Mouse (Mus musculus): Measurements from ENCODE around the gene Ptpn9. TPM values are rescaled to one million over a fixed set of nuclear protein-coding genes. Genes with fewer than 3 reads are reported as not detected.
"Not testable (repeated sequence)": the region's sequence is repeated elsewhere in the genome, so short reads cannot be mapped to it uniquely, and the experiment has no call there.

The Ptpn9 gene
- polyA plus RNA-seq, 1 experiment = 74.5 TPM

DNA sequence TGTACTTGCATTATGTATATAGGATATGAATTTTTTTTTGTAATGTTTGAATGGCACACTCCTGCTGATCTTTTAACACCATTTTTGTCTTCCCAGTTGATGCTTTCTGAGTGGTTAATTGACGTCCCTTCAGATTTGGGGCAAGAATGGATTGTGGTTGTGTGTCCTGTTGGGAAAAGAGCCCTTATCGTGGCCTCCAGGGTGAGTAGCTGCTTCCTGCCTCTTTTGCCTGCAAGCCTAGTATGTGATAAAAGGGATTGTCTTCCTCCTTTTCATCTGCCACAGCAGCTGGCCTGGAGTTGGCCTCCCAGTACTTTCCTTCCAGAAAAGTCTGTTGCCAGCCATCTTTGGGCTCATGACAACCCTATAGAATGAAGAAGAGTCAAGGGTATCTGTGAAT, 24.6 kb upstream of the Ptpn9 start:
- Histone ChIP-seq H3K27ac (ENCODE audit: insufficient read depth, low read length) (peak overlapping the region; percentile 73), H3K4me3 (ENCODE audit: insufficient read depth, low read length) (no peak overlapping the region), H3K4me1 (ENCODE audit: control insufficient read depth, insufficient read depth, low read length) (peaks cover 9% of the 10 kb centered on the region)
- TF ChIP-seq POLR2A (IDR thresholded peaks at IDR 0.05; ENCODE audit: low read depth, low read length) = no peak
- TF ChIP-seq CTCF (IDR thresholded peaks at IDR 0.05; ENCODE audit: borderline replicate concordance, insufficient read depth, low read length) = no peak

DNA sequence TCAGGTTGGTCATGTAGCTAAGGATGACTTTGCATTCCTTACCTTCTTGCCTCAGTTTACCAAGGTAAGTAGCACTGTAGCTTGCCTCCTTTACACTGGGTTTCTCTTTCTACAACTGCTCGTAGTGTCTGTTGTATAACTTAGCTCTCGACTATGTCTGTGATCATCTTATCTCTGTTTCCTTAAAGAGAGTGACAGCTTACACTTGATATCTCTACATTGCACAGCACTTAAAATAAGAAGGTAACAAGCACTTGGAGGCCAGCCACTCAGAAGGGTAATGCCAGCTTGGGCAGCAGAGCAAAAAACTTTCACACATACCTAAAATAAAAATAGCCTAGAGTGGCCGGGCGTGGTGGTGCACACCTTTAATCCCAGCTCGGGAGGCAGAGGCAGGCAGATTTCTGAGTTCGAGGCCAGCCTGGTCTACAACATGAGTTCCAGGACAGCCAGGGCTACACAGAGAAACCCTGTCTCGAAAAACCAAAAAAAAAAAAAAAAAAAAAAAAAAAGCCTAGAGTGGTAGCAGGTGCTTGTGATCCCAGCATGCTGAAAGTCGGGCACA, 20.7 kb upstream of the Ptpn9 start:
- TF ChIP-seq CTCF (IDR thresholded peaks at IDR 0.05; ENCODE audit: borderline replicate concordance, insufficient read depth, low read length) (no peak), POLR2A (IDR thresholded peaks at IDR 0.05; ENCODE audit: low read depth, low read length) (no peak)
- Histone ChIP-seq H3K4me1 (ENCODE audit: control insufficient read depth, insufficient read depth, low read length) (peaks cover 9% of the 10 kb centered on the region), H3K27ac (ENCODE audit: insufficient read depth, low read length) (no peak overlapping the region), H3K4me3 (ENCODE audit: insufficient read depth, low read length) (no peak overlapping the region)

DNA sequence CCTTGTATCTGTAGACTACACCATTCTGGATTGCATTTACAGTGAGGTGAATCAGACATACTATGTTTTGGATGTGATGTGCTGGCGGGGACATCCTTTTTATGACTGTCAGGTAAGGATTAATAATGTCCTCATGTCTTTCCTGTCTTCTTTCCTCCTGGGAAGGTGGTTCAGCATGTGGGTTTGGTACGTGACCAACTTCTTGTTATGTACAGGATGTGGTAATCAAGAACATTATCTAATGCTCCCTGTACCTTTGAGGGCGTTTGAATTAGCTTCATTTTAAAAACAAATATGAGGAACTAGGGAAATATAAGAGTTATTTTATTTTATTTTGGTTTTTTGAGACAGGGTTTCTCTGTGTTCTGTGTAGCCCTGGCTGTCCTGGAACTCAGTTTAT, 19.5 kb upstream of the Ptpn9 start:
- no peak overlapping the region for H3K4me3 ChIP-seq (ENCODE audit: insufficient read depth, low read length)

DNA sequence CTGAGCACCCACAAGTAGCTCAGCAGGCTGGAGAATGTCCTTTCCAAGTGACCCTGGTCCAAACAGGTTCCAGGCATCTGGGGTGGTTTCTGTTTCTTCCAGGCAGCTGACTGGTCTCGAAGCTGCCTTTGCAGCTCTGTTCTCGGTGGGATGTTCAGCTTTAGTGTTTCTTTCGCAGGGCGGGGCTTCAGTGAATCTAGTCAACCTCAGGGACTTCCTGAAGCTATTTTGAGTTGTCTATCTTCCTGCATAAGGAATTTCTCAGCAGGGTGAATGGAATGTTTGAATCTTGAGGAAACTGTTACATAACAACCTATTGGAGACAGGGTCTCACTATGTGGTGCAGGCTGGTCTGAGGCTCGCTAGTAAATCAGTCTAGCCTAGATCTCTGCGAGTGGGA, 14.5 kb upstream of the Ptpn9 start:
- H3K4me3 ChIP-seq (ENCODE audit: insufficient read depth, low read length) = no peak overlapping the region
- H3K27ac ChIP-seq (ENCODE audit: insufficient read depth, low read length) = no peak overlapping the region
- TF ChIP-seq POLR2A (IDR thresholded peaks at IDR 0.05; ENCODE audit: low read depth, low read length) (no peak), CTCF (IDR thresholded peaks at IDR 0.05; ENCODE audit: borderline replicate concordance, insufficient read depth, low read length) (no peak)
- peaks cover 7% of the 10 kb centered on the region; the same call in 1 of the 2 replicates for H3K4me1 ChIP-seq (ENCODE audit: control insufficient read depth, insufficient read depth, low read length)

More for the DNA sequence above, 19.5 kb upstream of the Ptpn9 start:
- H3K4me1 ChIP-seq (ENCODE audit: control insufficient read depth, insufficient read depth, low read length) = peaks cover 5% of the 10 kb centered on the region; the same call in 1 of the 2 replicates
- TF ChIP-seq POLR2A (IDR thresholded peaks at IDR 0.05; ENCODE audit: low read depth, low read length) (no peak), CTCF (IDR thresholded peaks at IDR 0.05; ENCODE audit: borderline replicate concordance, insufficient read depth, low read length) (no peak)
- H3K27ac ChIP-seq (ENCODE audit: insufficient read depth, low read length) = no peak overlapping the region

DNA sequence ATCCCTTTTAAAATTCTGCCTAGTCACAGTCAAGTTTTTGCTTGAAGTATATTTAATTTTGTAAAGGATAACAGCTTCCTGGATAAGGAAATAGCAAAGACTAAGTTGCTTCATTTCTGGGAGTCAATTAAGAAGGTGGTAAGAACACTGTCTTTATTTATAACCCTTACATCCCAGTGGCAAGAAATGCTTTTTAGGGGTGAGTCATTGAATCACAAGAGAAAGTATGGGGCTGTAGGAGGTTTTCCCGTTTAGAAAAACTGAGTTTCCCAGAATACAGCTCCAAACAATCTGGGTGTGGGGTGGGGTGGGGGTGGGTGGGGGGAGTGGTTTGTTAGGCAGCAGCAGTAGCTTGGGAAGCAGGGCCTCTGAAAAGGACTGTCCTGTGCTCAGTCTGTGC, 13.2 kb upstream of the Ptpn9 start:
- peaks cover 7% of the 10 kb centered on the region; the same call in 1 of the 2 replicates for H3K4me1 ChIP-seq (ENCODE audit: control insufficient read depth, insufficient read depth, low read length)
- H3K27ac ChIP-seq (ENCODE audit: insufficient read depth, low read length) = peak overlapping the region; percentile 90
- TF ChIP-seq CTCF (IDR thresholded peaks at IDR 0.05; ENCODE audit: borderline replicate concordance, insufficient read depth, low read length) (no peak), POLR2A (IDR thresholded peaks at IDR 0.05; ENCODE audit: low read depth, low read length) (peak; percentile 52; the same call in 1 of the 2 replicates)
- no peak overlapping the region for H3K4me3 ChIP-seq (ENCODE audit: insufficient read depth, low read length)

DNA sequence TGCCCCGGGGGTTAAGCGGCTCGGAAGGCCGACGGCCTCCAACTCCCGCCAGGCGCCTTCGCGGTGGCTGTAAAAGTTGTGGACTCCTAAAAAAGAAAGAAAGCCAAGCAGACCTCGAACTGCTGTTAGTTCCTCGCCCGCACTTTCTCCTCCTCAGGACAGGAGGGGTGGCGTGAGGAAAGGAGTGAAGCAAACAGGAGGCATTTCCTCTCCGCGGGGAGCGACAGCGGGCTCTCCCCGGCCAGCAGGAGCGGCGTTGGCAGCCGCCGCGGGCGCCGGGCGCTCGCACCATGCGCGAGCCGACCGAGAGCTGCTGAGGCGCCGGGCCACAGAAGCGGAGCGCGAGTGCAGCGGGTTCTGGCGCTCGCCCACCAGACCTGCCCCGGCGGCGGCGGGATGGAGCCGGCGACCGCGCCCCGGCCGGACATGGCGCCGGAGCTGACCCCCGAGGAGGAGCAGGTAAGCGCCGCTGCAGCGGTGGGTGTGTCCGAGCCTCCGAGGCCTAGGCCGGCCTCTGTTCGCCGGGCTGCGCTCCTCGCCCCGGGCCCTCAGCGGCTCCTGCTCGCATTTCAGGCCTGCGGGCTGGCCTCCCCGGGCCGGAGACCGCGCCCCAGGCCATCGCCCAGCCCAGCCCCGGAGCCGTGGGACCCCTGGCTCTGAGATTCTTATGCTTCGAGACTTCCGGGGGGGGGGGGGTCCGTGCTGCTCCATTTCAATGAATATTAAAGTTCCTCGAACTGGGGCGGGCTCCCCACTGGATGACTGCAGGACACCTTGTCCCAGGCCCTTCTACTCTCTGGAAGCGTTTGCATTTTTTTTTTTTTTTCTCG, 690 bp downstream of the Ptpn9 start:
- Histone ChIP-seq H3K27ac (ENCODE audit: insufficient read depth, low read length) (peak overlapping the region; percentile 92), H3K4me1 (ENCODE audit: control insufficient read depth, insufficient read depth, low read length) (0 out of 2 replicates have a peak, but pooled peaks cover 4% of the 10 kb centered on the region), H3K4me3 (ENCODE audit: insufficient read depth, low read length) (peak overlapping the region; percentile 94)
- TF ChIP-seq CTCF (IDR thresholded peaks at IDR 0.05; ENCODE audit: borderline replicate concordance, insufficient read depth, low read length) (no peak), POLR2A (IDR thresholded peaks at IDR 0.05; ENCODE audit: low read depth, low read length) (no peak)

DNA sequence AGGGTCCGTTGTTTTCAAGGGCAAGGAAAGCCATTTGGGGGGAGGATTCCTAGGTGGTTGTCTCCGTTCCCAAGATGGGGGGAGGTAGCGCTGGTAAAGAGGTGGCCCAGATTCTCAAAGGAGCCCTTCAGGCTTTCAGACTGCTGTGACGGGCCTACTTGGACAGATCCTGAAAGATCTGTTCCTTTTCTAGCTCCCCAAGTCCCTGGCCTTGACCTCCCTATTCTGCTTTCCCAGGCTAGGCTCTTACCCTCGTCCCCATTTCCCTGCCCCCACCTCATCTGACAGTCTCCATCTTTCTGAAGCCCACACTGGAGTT, 1.3 kb downstream of the Ptpn9 start:
- Histone ChIP-seq H3K4me3 (ENCODE audit: insufficient read depth, low read length) (peak overlapping the region; percentile 94), H3K27ac (ENCODE audit: insufficient read depth, low read length) (peak overlapping the region; percentile 92)
- no peak for TF ChIP-seq CTCF (IDR thresholded peaks at IDR 0.05; ENCODE audit: borderline replicate concordance, insufficient read depth, low read length)
- TF ChIP-seq POLR2A (IDR thresholded peaks at IDR 0.05; ENCODE audit: low read depth, low read length) = 0 out of 2 replicates have a peak, but pooled peaks have one; percentile 25

DNA sequence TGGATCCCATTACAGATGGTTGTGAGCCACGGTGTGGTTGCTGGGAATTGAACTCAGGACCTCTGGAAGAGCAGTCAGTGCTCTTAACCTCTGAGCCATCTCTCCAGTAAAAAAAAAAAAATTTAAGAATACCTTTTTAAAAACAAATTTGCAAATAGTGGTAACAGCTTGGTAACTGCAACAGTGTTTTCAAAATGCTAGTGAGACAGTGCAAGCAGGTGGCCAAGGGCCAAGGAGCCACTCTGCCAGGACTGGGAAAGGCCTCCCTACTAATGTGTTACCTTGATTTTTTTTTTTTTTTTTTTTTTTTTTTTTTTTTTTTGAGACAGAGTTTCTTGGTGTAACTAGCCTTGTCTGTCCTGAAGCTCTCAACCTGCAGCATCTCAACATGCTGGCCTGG, 2.5 kb downstream of the Ptpn9 start:
- not testable (repeated sequence) for H3K4me1 ChIP-seq (ENCODE audit: control insufficient read depth, insufficient read depth, low read length)

More for the DNA sequence above, 1.3 kb downstream of the Ptpn9 start:
- H3K4me1 ChIP-seq (ENCODE audit: control insufficient read depth, insufficient read depth, low read length) = 0 out of 2 replicates have a peak, but pooled peaks cover 4% of the 10 kb centered on the region

DNA sequence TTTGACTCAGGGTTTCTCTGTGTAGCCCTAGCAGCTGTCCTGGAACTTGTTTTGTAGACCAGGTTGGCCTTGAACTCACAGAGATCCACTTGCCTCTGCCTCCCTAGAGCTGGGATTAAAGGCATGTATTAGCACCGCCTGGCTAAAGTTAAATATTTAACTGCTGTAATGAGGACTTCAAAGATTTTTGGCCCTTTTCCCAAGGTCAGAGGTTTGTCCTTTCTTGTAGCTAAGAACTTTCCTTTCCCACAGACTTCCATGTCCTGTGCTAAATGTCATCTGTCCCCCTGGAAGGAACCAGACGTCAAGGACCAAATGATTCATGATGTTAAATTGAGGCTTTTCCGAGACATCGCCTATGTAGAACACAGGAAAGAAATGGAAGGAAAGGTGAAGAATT, 8.3 kb downstream of the Ptpn9 start:
- Histone ChIP-seq H3K4me3 (ENCODE audit: insufficient read depth, low read length) (no peak overlapping the region), H3K27ac (ENCODE audit: insufficient read depth, low read length) (no peak overlapping the region), H3K4me1 (ENCODE audit: control insufficient read depth, insufficient read depth, low read length) (no peaks in the 10 kb centered on the region)
- TF ChIP-seq POLR2A (IDR thresholded peaks at IDR 0.05; ENCODE audit: low read depth, low read length) = no peak
- no peak for TF ChIP-seq CTCF (IDR thresholded peaks at IDR 0.05; ENCODE audit: borderline replicate concordance, insufficient read depth, low read length)

More for the DNA sequence above, 2.5 kb downstream of the Ptpn9 start:
- H3K4me3 ChIP-seq (ENCODE audit: insufficient read depth, low read length); H3K27ac ChIP-seq (ENCODE audit: insufficient read depth, low read length): not testable (repeated sequence)

DNA sequence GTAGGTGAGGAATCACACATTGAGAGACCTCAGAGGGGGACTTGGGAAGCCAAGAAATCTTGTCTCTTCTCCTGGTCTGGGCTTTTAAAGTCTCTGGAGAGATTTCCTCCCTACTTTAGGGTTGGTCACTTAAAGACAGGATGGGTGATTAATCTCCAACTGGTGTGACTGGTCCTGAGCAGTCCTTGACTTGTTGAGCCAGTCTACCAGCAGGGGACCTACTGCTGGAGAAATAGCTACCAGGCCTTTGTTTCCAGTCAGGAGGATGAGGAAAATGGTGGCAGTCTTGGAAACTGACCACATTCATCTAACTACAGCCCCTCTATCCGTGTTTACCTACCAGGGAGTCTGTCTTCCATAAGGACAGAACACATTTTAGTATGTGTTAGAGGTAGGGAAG, 17.7 kb downstream of the Ptpn9 start:
- no peak overlapping the region for H3K4me3 ChIP-seq (ENCODE audit: insufficient read depth, low read length)
- H3K4me1 ChIP-seq (ENCODE audit: control insufficient read depth, insufficient read depth, low read length) = peaks cover 5% of the 10 kb centered on the region; the same call in 1 of the 2 replicates
- no peak overlapping the region for H3K27ac ChIP-seq (ENCODE audit: insufficient read depth, low read length)
- TF ChIP-seq POLR2A (IDR thresholded peaks at IDR 0.05; ENCODE audit: low read depth, low read length) = no peak
- no peak for TF ChIP-seq CTCF (IDR thresholded peaks at IDR 0.05; ENCODE audit: borderline replicate concordance, insufficient read depth, low read length)
